Mouse (Mus musculus) heart, adult 2 months (tissue): ENCODE measurements at regions not wholly inside any gene's neighbourhood (a gene's known extent, or its start where the extent isn't known, plus 50 kb on each side); places are given as distances from the start of the nearest gene placed in this dataset.

Experiments used
- DNase-seq, 2 experiments: peaks; one replicate each; pipeline ENCODE4 v3.0.0; 2021
- H3K27ac ChIP-seq: fragments of 200-600 bp; 2 replicates; pipeline ENCODE4 v1.8.1; 2022
- H3K27me3 ChIP-seq: fragments of 200-500 bp; 2 replicates; pipeline ENCODE4 v1.6.1; 2012; ENCODE audit warnings: mild to moderate bottlenecking, low read length, inconsistent platforms, mixed read lengths; ENCODE audit not compliant: control insufficient read depth, insufficient read depth
- H3K36me3 ChIP-seq: fragments of 200-500 bp; 2 replicates; pipeline ENCODE4 v1.6.1; 2012; ENCODE audit warnings: low read length, inconsistent platforms; ENCODE audit not compliant: control insufficient read depth, insufficient read depth
- H3K4me1 ChIP-seq: fragments of 200-500 bp; 2 replicates; pipeline ENCODE4 v1.6.1; 2011; ENCODE audit warnings: low read length; ENCODE audit not compliant: control insufficient read depth, insufficient read depth
- H3K4me3 ChIP-seq: fragments of 200-600 bp; 2 replicates; pipeline ENCODE4 v1.8.1; 2022
- H3K79me2 ChIP-seq: fragments of 200-500 bp; replicated peaks from 2 replicates; pipeline ENCODE4 v1.6.1; 2012; ENCODE audit warnings: mild to moderate bottlenecking, inconsistent platforms, low read length, moderate library complexity, mixed read lengths; ENCODE audit not compliant: control insufficient read depth, insufficient read depth
- H3K9ac ChIP-seq: fragments of 200-500 bp; 2 replicates; pipeline ENCODE4 v1.6.1; 2012; ENCODE audit warnings: low read depth, mild to moderate bottlenecking, control low read depth, inconsistent platforms, low read length, mixed read lengths
- CTCF ChIP-seq: fragments of 200-600 bp; IDR thresholded peaks from 2 replicates; pipeline ENCODE4 v1.8.1; 2022; ENCODE audit warnings: antibody characterized with exemption, mild to moderate bottlenecking, moderate library complexity
- EP300 ChIP-seq: fragments of 200-500 bp; IDR thresholded peaks from 2 replicates; pipeline ENCODE4 v1.6.1; 2011; ENCODE audit warnings: low read depth, low read length, control low read depth; ENCODE audit not compliant: insufficient read depth
- POLR2A ChIP-seq: fragments of 200-500 bp; IDR thresholded peaks from 2 replicates; pipeline ENCODE4 v1.6.1; 2011; ENCODE audit warnings: mild to moderate bottlenecking, low read depth, low read length, control low read depth; ENCODE audit not compliant: insufficient read depth
- WGBS: fragments of 180-500 bp; shearing (Covaris S2); methylation state at CpG from one replicate; pipeline ENCODE4 v1.1.7; 2018; 5-methylcytosine and 5-hydroxymethylcytosine counted together
- intact Hi-C: fragments of 180-260 bp; cut with DNase I; formaldehyde crosslinking; loops from one replicate; pipeline ENCODE4 v1.15.1; 2025

GRCm38 (mm10) chr1:69227864-69228263 is 120.0 kb upstream of the Erbb4 start:
- Histone ChIP-seq H3K9ac (no peak overlapping the region), H3K4me3 (no peak overlapping the region), H3K36me3 (no peaks in the 10 kb centered on the region), H3K79me2 (no peaks in the 10 kb centered on the region), H3K27me3 (no peaks in the 10 kb centered on the region), H3K4me1 (no peaks in the 10 kb centered on the region), H3K27ac (no peak overlapping the region)
- DNase-seq, result no peak
- intact Hi-C loops, result no loop called here
- TF ChIP-seq EP300, result no peak

GRCm38 (mm10) chr1:69212896-69213500 is 105.1 kb upstream of the Erbb4 start:
- intact Hi-C loops, result no loop called here

GRCm38 (mm10) chr1:69202745-69203144 is 94.9 kb upstream of the Erbb4 start:
- TF ChIP-seq EP300, result no peak
- intact Hi-C loops, result no loop called here
- H3K79me2 ChIP-seq, result no peaks in the 10 kb centered on the region
- DNase-seq, result no peak
- no peaks in the 10 kb centered on the region for H3K4me1 ChIP-seq
- H3K4me3 ChIP-seq, result no peak overlapping the region
- no peaks in the 10 kb centered on the region for H3K36me3 ChIP-seq
- no peak overlapping the region for H3K9ac ChIP-seq
- H3K27ac ChIP-seq, result no peak overlapping the region
- H3K27me3 ChIP-seq, result no peaks in the 10 kb centered on the region
- 73% methylated on average over 2 of the region's 2 CpGs for WGBS

More at GRCm38 (mm10) chr1:69212896-69213500, 105.1 kb upstream of the Erbb4 start:
- no peaks in the 10 kb centered on the region for H3K36me3 ChIP-seq
- no peak overlapping the region for H3K27ac ChIP-seq
- no peak for DNase-seq
- 67% methylated on average over 1 of the region's 1 CpGs for WGBS
- H3K27me3 ChIP-seq, result no peaks in the 10 kb centered on the region
- H3K4me3 ChIP-seq, result no peak overlapping the region
- no peaks in the 10 kb centered on the region for H3K79me2 ChIP-seq
- H3K4me1 ChIP-seq, result no peaks in the 10 kb centered on the region
- TF ChIP-seq POLR2A (no peak), CTCF (no peak), EP300 (no peak)
- H3K9ac ChIP-seq, result no peak overlapping the region

- Histone ChIP-seq H3K27ac (no peak overlapping the region), H3K27me3 (no peaks in the 10 kb centered on the region), H3K4me3 (no peak overlapping the region), H3K9ac (no peak overlapping the region), H3K36me3 (no peaks in the 10 kb centered on the region), H3K4me1 (no peaks in the 10 kb centered on the region), H3K79me2 (no peaks in the 10 kb centered on the region)
- DNase-seq, result no peak
- 42% methylated on average over 5 of the region's 5 CpGs for WGBS
- TF ChIP-seq EP300 (no peak), CTCF (peak; percentile 52)
- intact Hi-C loops, result no loop called here
Measured at GRCm38 (mm10) chr1:69165202-69165601, 57.3 kb upstream of the Erbb4 start.
